Mouse (Mus musculus): ENCODE measurements around the gene Iqcd.

GRCm38 (mm10) chr5:120578504-120579081, 10.2 kb upstream of the Iqcd start:
- TF ChIP-seq POLR2A (IDR thresholded peaks at IDR 0.05; ENCODE audit: extremely low read depth, insufficient read depth, low read length) (no peak), CTCF (IDR thresholded peaks at IDR 0.05; ENCODE audit: low read depth, low read length) (no peak)
